Mouse (Mus musculus) erythroblast, embryonic 14.5 days (primary cell): Measurements from ENCODE around the gene Cabcoco1.

ENCODE experiments used
- GATA1 ChIP-seq: IDR thresholded peaks from 2 replicates; pipeline ENCODE4 v1.6.1; 2012; ENCODE audit warnings: low read length, inconsistent platforms, mixed read lengths
- TAL1 ChIP-seq: IDR thresholded peaks from 3 replicates; pipeline ENCODE4 v1.6.1; 2012; ENCODE audit warnings: low read length, inconsistent platforms, mixed read lengths

GRCm38 (mm10) chr10:68445244-68445811 lies 96.4 kb downstream of the Cabcoco1 start:
- TF ChIP-seq TAL1 = no peak
- no peak for TF ChIP-seq GATA1
